Mouse (Mus musculus) R1 (cell line): ENCODE measurements around the gene Setd7.
"Not testable (repeated sequence)": the region's sequence is repeated elsewhere in the genome, so short reads cannot be mapped to it uniquely, and the experiment has no call there.

Experiments used
- DNase-seq: peaks from one replicate; pipeline ENCODE4 v3.0.0-alpha.2; 2018; ENCODE audit warnings: low read depth, low spot score

Setd7 gene

GRCm38 (mm10) chr3:51560511-51561108 is at the start of gene Setd7:
Setd7 (minus strand) TSS chr3:51560879.
- DNase-seq = peak; percentile 87

- DNase-seq = no peak
These were observed 43.8 kb upstream of the Setd7 start for GRCm38 (mm10) chr3:51604489-51604888.

GRCm38 (mm10) chr3:51603705-51604291 is 43.1 kb upstream of the Setd7 start:
- peak; percentile 20 for DNase-seq

- peak; percentile 86 for DNase-seq
These were observed 40.8 kb upstream of the Setd7 start for GRCm38 (mm10) chr3:51601461-51601860.

- no peak for DNase-seq
These were observed 40.0 kb upstream of the Setd7 start for GRCm38 (mm10) chr3:51600728-51601127.

GRCm38 (mm10) chr3:51599057-51599630 is 38.5 kb upstream of the Setd7 start:
- peak; percentile 86 for DNase-seq

GRCm38 (mm10) chr3:51596538-51596937 is 35.9 kb upstream of the Setd7 start:
- no peak for DNase-seq

GRCm38 (mm10) chr3:51593506-51593905 is 32.8 kb upstream of the Setd7 start:
- no peak for DNase-seq

GRCm38 (mm10) chr3:51591591-51591990 is 30.9 kb upstream of the Setd7 start:
- no peak for DNase-seq

GRCm38 (mm10) chr3:51590207-51590892 is 29.7 kb upstream of the Setd7 start:
- DNase-seq = peak; percentile 86

- peak; percentile 54 for DNase-seq
These were observed 27.1 kb upstream of the Setd7 start for GRCm38 (mm10) chr3:51587697-51588262.

GRCm38 (mm10) chr3:51583574-51584391 is 23.1 kb upstream of the Setd7 start:
- peak; percentile 76 for DNase-seq

GRCm38 (mm10) chr3:51579243-51579642 is 18.6 kb upstream of the Setd7 start:
- DNase-seq = not testable (repeated sequence)

- DNase-seq = no peak
These were observed 17.4 kb upstream of the Setd7 start for GRCm38 (mm10) chr3:51577816-51578749.

- DNase-seq = no peak
These were observed 16.7 kb upstream of the Setd7 start for GRCm38 (mm10) chr3:51577359-51577758.

- no peak for DNase-seq
These were observed 13.2 kb upstream of the Setd7 start for GRCm38 (mm10) chr3:51573915-51574314.

- DNase-seq = no peak
These were observed 9.5 kb upstream of the Setd7 start for GRCm38 (mm10) chr3:51570200-51570599.

- no peak for DNase-seq
These were observed 1.3 kb upstream of the Setd7 start for GRCm38 (mm10) chr3:51561993-51562385.

GRCm38 (mm10) chr3:51561109-51561992 is 672 bp upstream of the Setd7 start:
- DNase-seq = peak; percentile 64
